Mouse (Mus musculus) myocyte (in vitro differentiated cells): Measurements from ENCODE around the gene Bahcc1.

Experiments
- MYOG ChIP-seq, 3 experiments: IDR thresholded peaks; one replicate each; pipeline ENCODE4 v1.6.1; 2011; ENCODE audit warnings: control low read depth in 2 of 3, low read depth in 2 of 3, mild to moderate bottlenecking in 2 of 3; ENCODE audit not compliant: insufficient read length in 2 of 3, control insufficient read depth in 1 of 3, insufficient read depth in 1 of 3
- POLR2A ChIP-seq: IDR thresholded peaks from one replicate; pipeline ENCODE4 v1.6.1; 2011; ENCODE audit warnings: low read depth, mild to moderate bottlenecking, control low read depth, moderate library complexity; ENCODE audit not compliant: insufficient read length

DNA sequence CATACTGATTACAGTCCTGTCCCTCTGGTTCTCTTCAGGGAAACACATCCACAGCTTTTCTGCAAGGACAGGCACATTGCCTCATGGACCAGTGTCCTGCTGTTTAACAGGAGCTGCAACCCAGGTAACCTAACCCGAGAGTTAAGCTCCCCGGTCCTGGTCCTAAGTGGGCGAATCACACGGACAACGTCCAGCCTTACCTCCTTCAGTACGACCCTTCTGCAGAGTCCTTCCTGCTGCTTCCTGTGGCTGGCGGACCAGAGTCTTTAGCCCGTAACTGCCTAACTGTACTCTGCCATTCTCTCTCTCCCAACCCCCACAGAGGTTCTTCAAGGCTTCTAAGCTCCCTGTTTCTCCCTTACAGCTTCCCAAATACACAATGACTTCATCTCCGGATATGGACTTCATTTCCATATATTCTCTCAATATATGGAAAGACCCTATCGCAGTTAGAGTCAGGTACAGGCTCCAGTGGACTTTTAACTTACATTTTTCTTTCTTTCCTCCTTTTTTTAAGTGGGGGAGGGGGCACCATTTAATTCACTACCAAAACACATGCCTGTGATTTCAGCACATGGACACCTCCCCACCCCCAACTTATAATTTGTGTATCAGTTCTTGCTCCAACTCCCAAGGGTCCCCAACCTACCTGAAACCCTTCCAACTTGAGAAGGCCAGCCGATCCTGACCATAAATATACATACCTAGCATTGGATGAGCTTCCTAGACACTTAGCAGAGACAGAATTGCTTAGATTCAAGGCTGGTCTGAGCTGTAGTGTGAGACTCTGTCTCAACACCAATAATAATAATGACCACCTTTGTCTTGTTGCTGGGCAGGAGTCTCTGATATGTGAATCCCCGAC, 11.6 kb upstream of the Bahcc1 start:
- TF ChIP-seq POLR2A = no peak
- no peak for TF ChIP-seq MYOG (IDR thresholded peaks at IDR 0.05; ENCODE audit: control insufficient read depth in 1 of 3, insufficient read depth in 1 of 3, insufficient read length in 2 of 3, low read depth in 2 of 3)
